Mouse (Mus musculus): ENCODE measurements around the gene Pter.

The Pter gene

DNA sequence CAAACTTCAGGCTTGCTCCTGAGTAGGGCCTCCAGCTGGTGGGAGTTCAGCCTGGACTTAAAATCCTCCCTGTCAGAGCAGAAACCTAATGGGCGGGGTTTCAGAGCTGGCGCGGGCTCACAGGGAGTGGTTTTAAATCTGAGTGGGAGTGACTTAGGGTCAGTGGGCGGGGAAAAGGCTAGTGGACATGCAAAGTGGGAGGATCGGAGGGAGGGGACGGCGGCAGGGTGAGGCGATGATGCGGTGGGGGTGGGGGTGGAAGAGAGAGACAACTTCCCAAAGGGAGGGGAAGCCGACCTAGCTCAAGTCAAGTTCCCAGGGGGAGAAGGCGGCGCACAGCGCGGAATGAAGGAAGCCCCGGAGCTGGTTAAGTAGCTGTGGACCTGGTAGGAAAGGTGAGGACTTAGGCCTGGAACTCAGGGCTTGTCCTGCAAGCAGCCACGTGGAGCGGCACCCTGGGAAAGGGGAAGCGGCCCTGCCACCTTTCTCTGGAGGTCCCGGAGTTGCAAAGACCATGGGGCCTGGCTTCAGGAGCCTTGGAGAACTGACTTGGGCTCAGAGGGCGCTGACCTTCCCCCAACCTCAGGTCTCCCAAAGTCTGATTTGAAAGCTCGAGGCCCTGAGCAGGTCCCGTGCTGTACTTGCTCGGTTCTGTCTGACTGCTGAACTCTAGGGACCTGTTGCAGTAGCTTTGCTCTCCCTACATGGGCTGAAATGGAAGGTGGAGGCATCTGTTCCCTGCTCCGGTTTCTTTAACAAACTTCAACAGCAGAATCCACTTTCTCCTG, at the start of gene Pter:
Gene Pter, plus strand, starts transcription at position 238 of the 788 bp plus-strand sequence.
- DNase-seq (ENCODE audit: inconsistent ontology term), result peak; percentile 96

DNA sequence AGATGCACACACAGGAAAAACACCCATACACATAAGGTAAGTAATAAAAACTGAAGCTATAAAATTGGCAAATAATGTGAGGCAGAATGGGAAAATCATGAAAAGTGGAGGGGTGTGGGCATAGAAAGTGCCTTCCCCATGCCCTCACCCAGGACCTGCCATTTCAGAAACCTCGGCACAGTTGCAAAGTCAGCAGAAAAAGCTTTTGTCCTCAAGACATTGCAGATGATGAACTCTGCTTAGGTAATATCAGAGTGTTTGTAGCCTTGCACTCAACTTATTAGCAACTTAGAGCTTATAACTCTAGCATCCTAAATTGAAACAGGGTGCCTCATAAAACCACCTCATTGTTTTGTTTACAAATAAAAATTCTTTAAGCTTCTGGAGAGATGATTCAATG, 49.6 kb upstream of the Pter start:
- no peak for DNase-seq (ENCODE audit: inconsistent ontology term)

DNA sequence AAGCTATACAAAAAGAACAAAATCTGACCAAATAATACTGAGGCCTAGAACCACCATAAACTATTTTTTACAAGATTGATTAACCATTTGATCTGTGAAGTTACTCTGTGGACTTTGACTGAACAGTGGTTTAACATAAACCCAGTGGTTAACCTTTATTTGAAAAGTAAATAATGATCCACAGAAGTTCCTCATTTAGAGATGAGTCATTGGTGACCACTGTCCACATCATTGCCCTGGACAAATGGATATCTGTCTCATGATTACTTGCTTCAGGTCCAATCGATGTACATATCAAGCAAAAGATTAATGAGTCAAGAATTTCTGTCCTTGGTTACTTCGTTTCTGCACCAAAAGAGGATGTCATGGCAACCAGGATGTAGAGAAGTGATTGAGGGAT, 44.3 kb upstream of the Pter start:
- DNase-seq (ENCODE audit: inconsistent ontology term), result peak; percentile 41

DNA sequence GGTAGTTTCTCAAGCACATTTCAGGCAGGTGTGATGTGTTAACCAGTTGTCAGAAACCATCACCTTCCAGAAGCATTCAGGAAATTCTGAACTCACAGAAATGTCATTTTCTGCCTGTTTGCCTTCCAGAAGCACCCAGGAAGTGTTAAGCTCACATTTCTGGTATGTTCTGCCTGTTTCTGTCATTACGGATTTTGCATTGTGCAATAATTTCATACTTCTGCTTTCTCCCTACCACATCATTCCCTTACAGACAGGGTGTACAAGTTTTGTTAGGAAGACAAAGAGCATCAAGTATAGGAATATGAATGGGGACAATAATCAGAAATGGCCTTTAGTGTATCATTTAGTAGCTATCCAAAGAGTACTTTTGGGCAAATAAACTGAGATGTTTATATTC, 42.8 kb upstream of the Pter start:
- DNase-seq (ENCODE audit: inconsistent ontology term), result no peak

DNA sequence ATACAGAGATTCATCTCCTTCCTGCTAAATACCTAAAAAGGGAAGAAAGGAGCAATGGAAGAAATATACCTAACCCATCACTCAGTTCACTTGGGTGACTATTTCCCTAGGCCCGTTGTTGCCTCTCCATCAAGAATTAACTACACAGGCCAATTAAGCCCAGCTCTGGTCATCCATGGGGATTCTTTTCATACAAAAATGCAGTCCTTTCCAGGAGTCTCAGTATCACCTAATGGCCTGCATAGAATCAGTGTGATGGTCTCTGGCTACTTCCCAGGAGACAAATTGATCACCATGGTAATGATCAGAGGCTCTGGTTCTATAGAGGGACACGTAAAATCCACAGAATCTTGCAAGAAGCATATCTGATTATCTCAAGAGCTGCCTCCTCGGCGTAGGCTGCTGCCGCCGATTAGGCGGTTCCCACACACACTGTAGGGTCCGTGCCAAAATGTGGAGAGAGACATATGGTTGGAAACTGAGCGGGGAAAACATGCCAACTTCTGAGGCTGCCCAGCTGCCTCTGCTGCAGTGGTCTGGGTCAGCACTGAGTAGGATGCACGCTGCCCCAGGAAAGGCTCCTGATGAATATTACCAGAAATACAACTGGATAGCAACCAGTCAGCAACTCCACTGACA, 40.4 kb upstream of the Pter start:
- peak; percentile 12 for DNase-seq (ENCODE audit: inconsistent ontology term)

DNA sequence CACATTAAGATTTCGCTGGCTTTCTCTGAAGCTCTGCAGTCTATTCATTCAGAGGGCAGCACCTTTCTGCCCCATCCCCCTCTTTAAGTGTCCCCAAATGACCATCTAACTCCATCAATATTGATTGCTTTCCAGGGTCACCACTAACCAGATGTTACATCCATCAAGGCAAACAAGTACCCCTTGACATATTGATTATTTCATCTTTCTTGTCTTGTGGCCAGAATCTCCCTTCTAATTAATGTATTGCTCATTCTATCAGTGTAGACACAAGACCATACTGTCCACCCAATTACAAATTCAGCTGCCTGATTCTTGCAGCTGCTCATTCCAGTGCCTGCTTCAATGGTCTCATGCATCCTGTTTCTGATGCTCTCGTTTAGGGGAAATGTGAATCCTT, 36.8 kb upstream of the Pter start:
- DNase-seq (ENCODE audit: inconsistent ontology term), result peak; percentile 10

DNA sequence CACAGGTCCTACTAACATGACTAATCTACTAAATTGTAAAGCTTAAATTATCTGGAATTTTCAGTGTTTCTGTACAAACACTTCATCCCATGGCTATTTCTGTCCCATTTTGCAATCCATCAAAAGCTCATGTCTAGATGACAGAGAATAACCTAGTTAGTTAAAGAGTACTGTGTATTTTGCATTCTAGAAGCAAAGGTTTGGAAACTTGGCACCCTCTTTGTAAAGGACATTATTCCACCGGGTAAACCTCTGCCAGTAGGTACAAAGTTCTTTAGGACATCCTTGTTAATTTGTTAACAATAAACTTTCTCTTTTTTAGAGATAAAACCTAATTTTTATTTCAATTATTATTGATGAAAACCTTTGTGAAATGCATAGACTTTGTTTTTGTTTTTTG, 18.1 kb upstream of the Pter start:
- DNase-seq (ENCODE audit: inconsistent ontology term), result no peak

DNA sequence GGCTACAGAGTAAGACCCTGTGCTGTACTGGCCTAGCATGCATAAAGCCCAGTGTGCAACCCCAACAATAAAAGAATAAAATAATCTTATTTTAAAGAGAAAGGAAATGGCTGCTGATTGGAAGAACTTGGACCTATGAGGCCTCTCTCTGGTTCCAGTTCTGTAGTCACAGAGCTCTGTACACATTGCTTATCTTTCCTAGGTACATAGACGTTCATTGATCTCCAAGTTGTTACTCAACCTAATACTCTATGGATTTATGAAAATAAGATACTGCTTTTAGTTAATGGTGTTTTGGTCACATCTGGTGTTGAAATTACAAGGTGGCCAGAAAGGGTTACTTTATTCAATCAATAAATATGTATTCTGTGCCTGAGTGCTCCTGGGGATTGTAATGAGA, 1.8 kb downstream of the Pter start:
- DNase-seq (ENCODE audit: inconsistent ontology term), result no peak

DNA sequence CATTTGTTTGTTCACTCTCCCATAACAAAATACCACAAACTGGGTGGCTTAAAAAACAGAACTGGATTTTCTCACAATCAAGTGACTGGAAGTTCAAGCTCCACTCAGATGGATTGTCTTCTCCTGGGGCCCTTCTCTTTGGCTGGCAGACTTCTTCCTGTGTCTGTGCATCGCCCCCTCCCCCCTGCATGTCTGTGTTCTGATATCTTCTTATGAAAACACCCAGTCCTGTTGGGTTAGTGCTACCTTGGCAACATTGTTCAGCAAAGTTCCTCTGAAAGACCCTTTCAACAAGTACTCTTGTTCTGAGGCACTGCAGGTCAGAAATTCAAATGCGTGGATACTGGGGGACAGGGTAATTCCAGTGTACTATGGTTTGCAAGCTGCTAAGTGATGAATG, 6.5 kb downstream of the Pter start:
- DNase-seq (ENCODE audit: inconsistent ontology term), result no peak

DNA sequence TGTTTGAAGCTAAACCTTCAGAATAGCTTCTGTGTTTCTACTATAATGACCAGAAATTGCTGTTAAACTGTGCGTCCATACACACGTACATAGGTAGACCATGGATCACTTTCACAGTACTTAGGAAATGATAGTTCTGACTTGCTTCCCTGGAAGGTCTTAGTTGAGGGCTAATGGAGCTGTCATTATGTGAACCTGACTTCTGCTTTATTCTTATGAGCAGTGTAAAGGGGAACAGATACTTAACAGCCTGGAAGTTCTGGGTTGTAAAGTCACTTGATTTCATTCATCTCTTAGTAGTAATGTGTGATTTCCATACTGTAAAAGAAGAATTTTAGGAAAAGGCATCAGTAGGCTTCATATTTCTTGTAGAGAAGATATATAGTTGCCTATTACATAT, 10.1 kb downstream of the Pter start:
- no peak for DNase-seq (ENCODE audit: inconsistent ontology term)

DNA sequence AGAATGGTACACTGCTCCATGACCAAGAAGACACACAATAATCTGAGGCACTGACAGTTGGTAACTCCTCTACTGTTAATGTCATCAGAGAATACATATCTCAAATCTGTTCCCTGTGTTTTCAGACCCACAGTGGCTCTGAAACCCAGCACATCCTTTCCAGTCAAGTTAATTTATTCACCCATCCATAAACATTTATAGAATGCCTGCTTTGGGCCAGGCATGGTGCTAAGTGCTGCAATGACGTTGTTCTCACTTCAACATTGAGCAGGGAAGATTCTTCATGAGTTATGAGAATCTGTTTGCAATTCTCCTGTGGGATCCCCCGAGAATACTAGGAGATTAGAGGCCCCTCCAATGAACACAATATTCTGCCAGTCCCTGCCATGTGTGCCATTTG, 11.4 kb downstream of the Pter start:
- no peak for DNase-seq (ENCODE audit: inconsistent ontology term)

DNA sequence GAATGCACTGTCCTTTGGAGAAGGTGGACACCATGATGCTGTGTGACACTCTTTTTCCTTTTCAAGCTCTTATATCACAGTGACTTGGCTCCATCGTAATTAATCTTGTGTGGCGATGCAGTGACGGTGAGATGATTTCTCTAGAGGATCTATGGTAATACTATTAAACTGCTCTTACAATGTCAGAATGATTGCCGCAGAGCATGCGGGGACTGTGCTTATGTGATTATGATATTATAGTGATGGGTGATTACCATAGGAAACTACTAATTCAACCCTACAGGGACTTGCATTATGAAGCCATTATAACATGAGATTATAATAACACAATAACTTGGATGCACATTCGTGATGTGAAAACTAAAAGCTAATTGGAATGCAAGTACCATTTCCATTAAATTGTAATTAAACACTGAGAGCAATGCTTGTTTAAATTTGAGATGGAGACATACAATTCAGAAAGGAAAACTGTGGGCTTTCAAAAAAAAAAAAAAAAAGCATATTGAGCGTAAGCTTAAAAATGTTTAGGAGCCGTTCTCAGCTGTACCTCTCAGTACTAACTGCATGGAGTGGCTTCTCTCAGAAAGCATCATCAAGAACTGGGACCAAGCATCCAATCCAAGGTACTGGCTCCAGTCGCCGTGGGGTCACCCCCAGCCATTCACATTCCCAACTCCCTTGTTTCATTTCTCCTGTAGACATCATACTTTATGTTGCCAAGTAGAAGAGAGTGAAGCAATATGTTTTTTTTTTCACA, 13.8 kb downstream of the Pter start:
- no peak for DNase-seq (ENCODE audit: inconsistent ontology term)

DNA sequence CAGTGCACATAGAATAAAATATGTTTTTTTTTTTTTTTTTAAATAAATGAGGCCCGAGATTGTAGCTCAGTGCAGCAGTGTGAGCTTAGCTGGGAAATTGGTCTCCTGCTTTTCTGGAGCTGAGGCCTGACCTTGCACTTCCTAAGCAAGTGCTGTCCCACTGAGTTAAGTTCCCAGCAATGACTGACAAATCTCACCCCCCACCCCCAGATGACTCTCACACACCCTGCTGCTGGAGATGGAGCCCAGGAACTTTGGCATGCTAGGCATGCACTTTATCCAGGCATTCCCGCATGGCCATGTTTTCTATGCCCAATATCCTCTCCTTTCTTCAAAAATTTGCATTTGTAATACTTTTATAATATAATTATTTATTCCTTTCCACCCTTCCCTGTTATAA, 14.8 kb downstream of the Pter start:
- peak; percentile 63 for DNase-seq (ENCODE audit: inconsistent ontology term)

DNA sequence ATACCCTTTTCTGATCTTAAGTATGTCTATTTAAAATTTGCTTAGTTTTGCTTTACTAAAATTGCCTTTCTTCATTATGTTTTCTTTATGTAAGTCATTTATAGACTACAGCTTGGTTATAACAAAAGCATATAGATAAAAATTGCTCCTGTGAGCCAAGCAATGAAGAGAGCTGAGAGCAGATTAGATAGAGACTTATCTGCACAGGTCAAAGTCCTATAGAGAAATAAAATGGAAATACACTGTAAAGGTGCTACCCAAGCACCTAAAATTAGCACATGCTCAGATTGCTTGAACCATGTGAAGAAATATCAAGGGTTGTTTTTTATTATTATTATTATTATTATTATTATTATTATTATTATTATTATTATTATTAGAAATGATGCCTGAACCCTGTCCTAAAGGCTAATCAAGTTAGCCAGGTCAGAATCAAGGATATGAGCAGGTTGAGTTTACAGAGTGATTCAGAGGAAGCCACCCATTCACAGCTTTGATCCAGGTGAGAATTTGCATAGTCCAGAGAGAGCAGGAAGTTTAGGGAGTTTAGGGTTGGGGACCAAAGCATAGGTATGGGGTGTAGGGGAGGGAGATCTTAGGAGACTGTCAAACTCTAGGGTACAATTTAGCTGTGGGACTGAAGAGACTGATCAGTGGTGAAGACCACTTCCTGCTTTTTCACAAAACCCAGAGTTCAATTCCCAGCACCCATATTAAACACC, 33.0 kb downstream of the Pter start:
- DNase-seq (ENCODE audit: inconsistent ontology term), result no peak

DNA sequence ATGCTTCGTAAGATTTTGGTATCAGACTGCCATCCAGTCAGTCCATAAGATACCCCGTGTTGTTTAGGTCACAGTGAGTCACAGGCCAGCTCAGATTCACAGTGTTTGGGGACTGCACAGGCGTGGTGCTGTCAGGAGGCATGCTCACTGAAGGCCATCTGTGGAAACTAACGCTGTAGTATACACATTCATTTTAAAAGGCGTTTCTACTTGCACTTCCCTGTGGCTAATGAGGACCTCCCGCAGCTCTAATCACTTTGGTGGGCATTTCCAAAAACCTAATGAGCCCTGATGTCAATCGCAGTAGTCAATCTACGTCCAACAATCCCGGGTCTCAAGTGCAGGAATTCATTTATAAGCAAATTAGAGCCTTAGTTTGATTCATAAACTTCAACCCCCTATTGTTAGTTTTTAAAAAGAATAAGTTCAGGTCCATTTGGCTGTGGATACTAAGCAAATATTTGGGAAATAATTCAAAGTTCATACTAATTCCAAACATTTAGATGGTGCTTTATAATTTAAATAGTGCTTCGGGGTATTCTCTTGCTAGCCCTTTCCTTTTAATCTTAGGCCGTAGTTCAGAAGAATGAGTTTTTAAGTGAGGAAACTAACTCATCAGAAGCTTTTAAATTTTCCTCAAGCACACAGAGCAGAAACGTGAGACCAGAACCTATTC, 46.3 kb downstream of the Pter start:
- peak; percentile 83 for DNase-seq (ENCODE audit: inconsistent ontology term)

DNA sequence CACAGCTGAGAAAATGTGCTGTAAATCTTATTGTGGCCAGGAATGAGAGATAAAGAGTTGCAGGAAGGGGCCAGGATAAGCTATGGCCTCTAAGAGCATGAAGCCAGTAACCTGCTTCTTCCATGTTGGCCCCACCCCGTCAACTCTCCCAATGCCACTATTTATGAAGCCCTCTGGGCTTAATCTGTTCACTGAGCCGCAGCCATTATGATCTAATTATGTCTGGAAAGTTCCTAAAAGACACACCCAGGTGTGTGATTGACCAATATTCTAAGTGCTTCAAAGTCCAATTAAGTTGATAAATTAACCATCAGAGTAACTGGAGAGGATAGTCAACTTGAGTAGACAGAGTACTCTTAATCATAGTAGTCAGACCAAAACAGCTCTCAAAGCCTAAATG, 49.9 kb downstream of the Pter start:
- DNase-seq (ENCODE audit: inconsistent ontology term), result no peak

DNA sequence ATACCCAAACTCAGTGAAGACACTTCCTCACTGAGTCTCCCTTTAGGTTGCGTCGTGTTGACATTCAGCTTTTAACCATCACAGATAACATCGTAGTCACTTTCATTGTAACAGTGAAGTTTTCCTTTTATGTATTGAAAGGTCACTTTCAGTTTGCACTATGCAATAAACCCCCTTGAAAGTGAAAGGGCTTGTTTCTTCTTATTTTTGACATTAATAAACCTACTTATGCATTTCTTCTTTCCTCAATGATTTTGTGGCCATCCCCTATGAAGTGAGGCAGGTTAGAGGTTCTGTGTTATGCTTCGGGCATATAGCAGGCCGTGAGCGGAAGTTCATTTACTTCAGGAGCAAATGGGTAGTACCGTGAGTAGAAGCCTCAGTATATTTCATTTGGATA, 53.5 kb downstream of the Pter start:
- DNase-seq (ENCODE audit: inconsistent ontology term), result no peak

DNA sequence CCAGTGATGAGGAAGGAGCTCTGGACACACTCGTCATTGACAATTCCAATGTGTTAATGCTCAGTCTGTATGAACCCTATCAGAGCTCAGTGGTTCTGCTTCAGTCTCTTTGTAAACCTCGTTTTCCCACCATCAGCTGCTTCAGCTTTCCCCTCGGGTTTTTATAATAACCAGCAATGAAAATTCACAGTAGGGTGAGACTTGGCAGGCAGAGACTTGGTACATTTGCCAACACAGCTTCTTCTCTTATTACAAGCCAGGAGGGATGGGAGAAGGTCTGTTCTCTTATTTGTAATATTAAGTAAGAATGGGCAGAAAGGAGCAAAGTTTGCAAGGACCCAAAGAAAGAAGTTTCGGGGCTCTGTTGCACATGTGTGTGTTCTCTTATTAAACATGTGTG, 54.9 kb downstream of the Pter start:
- no peak for DNase-seq (ENCODE audit: inconsistent ontology term)

DNA sequence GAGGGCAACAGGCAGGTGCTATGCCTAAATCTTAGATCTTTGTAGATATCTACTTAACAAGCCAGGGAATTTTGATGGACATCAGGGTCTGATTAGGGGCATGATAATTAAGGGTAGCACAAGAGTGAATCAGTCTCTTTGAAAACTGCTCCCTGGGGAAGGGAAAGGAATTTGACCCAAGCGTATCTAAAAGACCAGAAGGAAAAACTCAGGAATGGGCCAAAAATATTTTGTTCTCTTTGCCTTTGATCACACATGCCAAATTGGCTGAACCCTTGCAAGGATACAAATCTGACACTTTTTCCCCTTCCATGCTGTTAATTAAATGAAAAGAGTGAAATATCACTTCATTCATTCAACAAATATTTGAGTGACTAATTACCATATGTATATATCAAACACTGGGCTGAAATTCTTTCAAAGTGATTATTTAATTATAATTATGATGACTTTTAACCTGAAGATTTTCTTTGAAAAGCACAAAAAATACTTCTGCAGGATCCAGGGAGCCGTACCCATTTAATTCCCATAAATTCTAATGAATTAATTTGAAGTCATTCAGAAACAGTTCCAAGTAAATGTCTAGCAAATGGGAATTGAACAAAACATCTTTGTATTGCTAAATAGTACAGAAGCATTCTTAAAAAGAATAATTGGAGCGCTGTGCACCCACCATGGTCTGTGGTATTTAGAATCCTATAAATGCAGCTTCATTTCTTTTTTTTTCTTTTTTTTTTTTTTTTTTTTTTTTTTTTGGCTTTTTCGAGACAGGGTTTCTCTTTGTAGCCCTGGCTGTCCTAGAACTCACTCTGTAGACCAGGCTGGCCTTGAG, 61.3 kb downstream of the Pter start:
- DNase-seq (ENCODE audit: inconsistent ontology term), result peak; percentile 97

DNA sequence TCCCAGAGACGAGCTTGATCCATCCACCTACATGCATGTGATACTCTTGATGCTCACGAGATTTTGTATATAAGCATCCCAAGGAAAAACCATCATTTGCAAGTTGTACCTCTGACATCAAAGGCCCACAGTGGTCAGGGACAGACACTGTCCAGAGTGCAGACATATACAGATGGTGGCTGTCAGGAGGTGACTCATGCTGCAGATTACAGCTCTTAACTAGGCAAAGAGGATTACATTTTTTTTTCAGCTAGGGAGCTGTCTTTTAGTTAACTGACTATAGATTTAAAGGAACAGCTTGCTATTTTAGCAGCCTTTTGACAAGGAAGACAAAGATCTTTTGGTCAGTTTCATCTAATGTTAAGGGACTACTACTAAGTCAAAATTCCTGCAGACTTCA, 76.2 kb downstream of the Pter start:
- no peak for DNase-seq (ENCODE audit: inconsistent ontology term)

DNA sequence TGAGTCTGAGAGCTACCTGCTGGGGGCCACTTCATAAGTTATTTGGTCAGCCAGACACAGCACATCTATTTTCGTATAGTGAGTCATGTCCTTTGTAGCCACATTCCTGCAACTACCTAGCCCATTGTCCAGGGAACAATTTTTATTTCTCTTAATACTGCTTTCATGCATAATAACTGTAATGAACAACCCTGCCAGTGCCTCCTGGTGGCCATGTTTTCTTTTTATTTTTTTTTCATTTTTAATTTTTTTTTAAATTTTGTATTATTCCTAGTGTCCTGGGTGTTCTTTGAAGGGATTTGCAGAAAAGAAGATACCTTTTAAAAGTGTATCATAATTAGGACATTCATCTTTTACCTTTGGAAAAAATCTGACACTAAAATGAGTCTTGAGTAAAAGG, 84.6 kb downstream of the Pter start:
- DNase-seq (ENCODE audit: inconsistent ontology term), result no peak
